Mouse (Mus musculus) liver, embryonic 11.5 days (tissue): ENCODE data around the gene Cog3. TPM values are rescaled to one million over a fixed set of nuclear protein-coding genes. Genes with fewer than 3 reads are reported as not detected.

Source experiments
- ATAC-seq: fragments of 200-750 bp; cut with Nextera tagmentation; replicated peaks from 2 replicates; pipeline ENCODE4 v1.8.0; 2017; ENCODE audit warnings: moderate number of reproducible peaks, mild to moderate bottlenecking, moderate TSS enrichment, moderate library complexity; ENCODE audit not compliant: low FRiP score
- DNase-seq: peaks from one replicate; pipeline ENCODE4 v3.0.0-alpha.2; 2017; ENCODE audit warnings: low spot score
- H3K27ac ChIP-seq: fragments of 300-500 bp; sonication (generic); 2 replicates; pipeline ENCODE4 v1.5.1; 2014; ENCODE audit warnings: mild to moderate bottlenecking, low read depth, low read length, control low read depth
- H3K27me3 ChIP-seq: fragments of 300-500 bp; sonication (generic); replicated peaks from 2 replicates; pipeline ENCODE4 v1.6.1; 2014; ENCODE audit warnings: low read length, mixed read lengths; ENCODE audit not compliant: control insufficient read depth, insufficient read depth
- H3K36me3 ChIP-seq: fragments of 300-500 bp; sonication (generic); 2 replicates; pipeline ENCODE4 v1.6.1; 2014; ENCODE audit warnings: mild to moderate bottlenecking, low read length, moderate library complexity, mixed read lengths; ENCODE audit not compliant: control insufficient read depth, insufficient read depth
- H3K4me1 ChIP-seq: fragments of 300-500 bp; sonication (generic); replicated peaks from 2 replicates; pipeline ENCODE4 v1.6.1; 2014; ENCODE audit warnings: low read length, mixed read lengths; ENCODE audit not compliant: control insufficient read depth, insufficient read depth
- H3K4me2 ChIP-seq: fragments of 300-500 bp; sonication (generic); 2 replicates; pipeline ENCODE4 v1.6.1; 2014; ENCODE audit warnings: mild to moderate bottlenecking, control low read depth, moderate library complexity
- H3K4me3 ChIP-seq: fragments of 300-500 bp; sonication (generic); 2 replicates; pipeline ENCODE4 v1.5.1; 2014; ENCODE audit warnings: low read depth, low read length, control low read depth
- H3K9ac ChIP-seq: fragments of 300-500 bp; sonication (generic); 2 replicates; pipeline ENCODE4 v1.6.1; 2014; ENCODE audit warnings: low read depth, low read length, control low read depth
- H3K9me3 ChIP-seq: fragments of 300-500 bp; sonication (generic); 2 replicates; pipeline ENCODE4 v1.6.1; 2016; ENCODE audit warnings: low read length, inconsistent platforms, mixed read lengths; ENCODE audit not compliant: control insufficient read depth
- WGBS: fragments of 180-500 bp; shearing (Covaris S2); extraction: QIAGEN DNeasy Blood & Tissue Kit; methylation state at CpG from one replicate; pipeline ENCODE4 v1.1.7; 2014; 5-methylcytosine and 5-hydroxymethylcytosine counted together
- polyA plus RNA-seq: library from polyadenylated mRNA; unstranded; fragments of >200 nt; fragmentation: Nextera tagmentation; extraction: Ambion mirVana; gene quantifications from 2 replicates; pipeline ENCODE4 v1.2.1, GENCODE M21; 2014

Cog3 gene
- polyA plus RNA-seq, 1 experiment from 2014 or later, result 18.1 TPM

DNA sequence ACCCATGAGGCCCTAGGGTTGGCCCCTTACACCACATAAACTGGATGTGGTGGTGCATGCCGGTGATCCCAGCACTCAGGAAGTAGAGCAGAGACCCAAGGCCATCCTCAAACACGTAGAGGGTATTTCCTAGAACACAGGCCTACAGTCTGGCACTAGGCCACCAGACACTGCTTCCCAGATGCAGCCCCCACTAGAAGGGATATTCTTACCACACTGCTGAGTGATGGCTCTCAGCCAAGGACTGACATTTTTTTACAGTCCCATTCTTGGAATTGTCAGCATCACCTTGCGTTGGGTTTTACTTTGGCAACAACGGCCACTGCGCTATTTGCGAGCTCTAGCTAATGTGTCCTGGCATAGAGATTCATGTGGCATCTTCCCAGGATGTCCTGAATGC lies 93.4 kb downstream of the Cog3 start:
- WGBS, result 88% methylated on average over 6 of the region's 6 CpGs
- DNase-seq, result no peak
- Histone ChIP-seq H3K4me2 (no peak overlapping the region), H3K9me3 (no peaks in the 10 kb centered on the region), H3K4me1 (no peaks in the 10 kb centered on the region), H3K4me3 (no peak overlapping the region), H3K9ac (no peak overlapping the region), H3K27me3 (no peaks in the 10 kb centered on the region), H3K27ac (no peak overlapping the region), H3K36me3 (no peaks in the 10 kb centered on the region)
- no peak for ATAC-seq

Other genes starting within 250 kb of the Cog3 start
- not detected in 2 replicates for gene Spert, start 161.4 kb downstream of the Cog3 start, polyA plus RNA-seq
- not detected in 2 replicates for gene Erich6b, start 112.3 kb downstream of the Cog3 start, polyA plus RNA-seq
- gene Slc25a30, start 32.5 kb upstream of the Cog3 start, polyA plus RNA-seq, result 6.4 and 7.3 TPM in 2 replicates
- gene Tpt1, start 90.6 kb upstream of the Cog3 start, polyA plus RNA-seq, result 946 and 1,034 TPM in 2 replicates
- 0.41 and 0.42 TPM in 2 replicates for gene Kctd4, start 200.5 kb upstream of the Cog3 start, polyA plus RNA-seq